Mouse (Mus musculus) cerebral cortex, adult 2 months (tissue): Measurements from ENCODE around the gene Tmbim1.

Source experiments
- WGBS: fragments of 180-500 bp; shearing (Covaris S2); methylation state at CpG from one replicate; pipeline ENCODE4 v1.1.7; 2018; 5-methylcytosine and 5-hydroxymethylcytosine counted together

Gene Tmbim1

GRCm38 (mm10) chr1:74305522-74305921, at the start of gene Tmbim1:
TSS of gene Tmbim1 (minus strand) at chr1:74305622.
- 97% methylated on average over 2 of the region's 2 CpGs for WGBS

GRCm38 (mm10) chr1:74353453-74354229, 48.2 kb upstream of the Tmbim1 start:
- WGBS, result 95% methylated on average over 9 of the region's 9 CpGs

- 71% methylated on average over 5 of the region's 5 CpGs for WGBS
These were observed 47.2 kb upstream of the Tmbim1 start for GRCm38 (mm10) chr1:74352532-74353096.

GRCm38 (mm10) chr1:74351185-74351769, 45.9 kb upstream of the Tmbim1 start:
- WGBS, result 89% methylated on average over 13 of the region's 13 CpGs

GRCm38 (mm10) chr1:74344163-74344916, 38.9 kb upstream of the Tmbim1 start:
- WGBS, result 88% methylated on average over 11 of the region's 11 CpGs

GRCm38 (mm10) chr1:74343161-74343560, 37.7 kb upstream of the Tmbim1 start:
- WGBS, result 65% methylated on average over 5 of the region's 5 CpGs

GRCm38 (mm10) chr1:74342308-74342707, 36.9 kb upstream of the Tmbim1 start:
- 86% methylated on average over 1 of the region's 1 CpGs for WGBS

- WGBS, result 67% methylated on average over 7 of the region's 7 CpGs
These were observed 36.5 kb upstream of the Tmbim1 start for GRCm38 (mm10) chr1:74341898-74342297.

- WGBS, result 93% methylated on average over 4 of the region's 4 CpGs
These were observed 35.6 kb upstream of the Tmbim1 start for GRCm38 (mm10) chr1:74340992-74341391.

- WGBS, result 48% methylated on average over 6 of the region's 6 CpGs
These were observed 34.9 kb upstream of the Tmbim1 start for GRCm38 (mm10) chr1:74340361-74340764.

- WGBS, result 79% methylated on average over 9 of the region's 9 CpGs
These were observed 34.5 kb upstream of the Tmbim1 start for GRCm38 (mm10) chr1:74339917-74340316.

GRCm38 (mm10) chr1:74338626-74339025, 33.2 kb upstream of the Tmbim1 start:
- 76% methylated on average over 4 of the region's 4 CpGs for WGBS

- 84% methylated on average over 5 of the region's 5 CpGs for WGBS
These were observed 32.6 kb upstream of the Tmbim1 start for GRCm38 (mm10) chr1:74338013-74338412.

- WGBS, result 88% methylated on average over 3 of the region's 3 CpGs
These were observed 31.9 kb upstream of the Tmbim1 start for GRCm38 (mm10) chr1:74337241-74337771.

GRCm38 (mm10) chr1:74335436-74336170, 30.2 kb upstream of the Tmbim1 start:
- WGBS, result 76% methylated on average over 6 of the region's 6 CpGs

- WGBS, result 47% methylated on average over 4 of the region's 4 CpGs
These were observed 29.6 kb upstream of the Tmbim1 start for GRCm38 (mm10) chr1:74335033-74335432.

GRCm38 (mm10) chr1:74334607-74335006, 29.2 kb upstream of the Tmbim1 start:
- 84% methylated on average over 3 of the region's 3 CpGs for WGBS

- WGBS, result 3% methylated on average over 9 of the region's 9 CpGs
These were observed 27.5 kb upstream of the Tmbim1 start for GRCm38 (mm10) chr1:74332930-74333329.

- WGBS, result under 1% methylated on average over 36 of the region's 36 CpGs
These were observed 26.9 kb upstream of the Tmbim1 start for GRCm38 (mm10) chr1:74332241-74332763.

GRCm38 (mm10) chr1:74331046-74331681, 25.7 kb upstream of the Tmbim1 start:
- WGBS, result 48% methylated on average over 4 of the region's 4 CpGs
